Mouse (Mus musculus): Measurements from ENCODE around the gene Clk4.

DNA sequence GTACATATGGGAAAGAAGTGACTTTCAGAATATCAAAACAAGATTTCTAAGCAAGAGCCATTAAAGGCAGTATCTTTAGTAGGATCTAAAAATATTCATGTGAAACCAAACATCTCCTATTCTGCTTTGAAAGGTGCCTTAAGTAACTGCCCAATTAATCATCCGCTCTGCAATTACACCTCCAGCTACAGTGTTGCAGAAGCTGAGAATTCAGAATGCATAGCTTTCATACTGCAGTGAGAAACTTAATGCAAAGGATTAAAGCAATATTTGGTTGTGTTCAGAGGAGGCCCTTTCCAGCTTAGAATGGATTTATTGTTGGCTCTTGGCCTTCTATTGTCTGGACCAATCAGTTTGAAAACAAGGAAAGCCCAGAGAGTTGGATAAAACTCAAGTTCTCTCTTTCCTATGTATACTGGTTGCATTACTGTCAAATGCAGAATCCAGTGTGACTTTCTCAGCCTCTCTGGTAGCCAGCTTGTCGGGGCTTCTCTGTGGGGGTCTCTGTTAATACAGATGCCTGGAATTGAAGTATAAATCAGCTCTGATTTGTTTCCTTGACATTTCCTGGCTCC lies 32.5 kb downstream of the Clk4 start:
- TF ChIP-seq CHD2 (IDR thresholded peaks at IDR 0.05; ENCODE audit: low read depth, low read length): no peak
- TF ChIP-seq ZNF384 (IDR thresholded peaks at IDR 0.05; ENCODE audit: low read depth, low read length): no peak
- TF ChIP-seq MAFK (IDR thresholded peaks at IDR 0.05; ENCODE audit: insufficient read depth, low read depth, low read length): no peak

Measured in ES-E14 (cell line).